Mouse (Mus musculus) neural tube, embryonic 15.5 days (tissue): ENCODE results near the gene Alkbh7. TPM values are rescaled to one million over a fixed set of nuclear protein-coding genes. Genes with fewer than 3 reads are reported as not detected.
A peak's percentile ranks its signal among the peaks of the same experiment; 100 is the strongest.

ENCODE experiments used
- ATAC-seq: fragments of 200-750 bp; cut with Nextera tagmentation; 2 replicates; pipeline ENCODE4 v1.8.0; 2017; ENCODE audit warnings: mild to moderate bottlenecking, moderate TSS enrichment, moderate library complexity; ENCODE audit not compliant: low FRiP score
- H3K27ac ChIP-seq: fragments of 300-500 bp; sonication (generic); replicated peaks from 2 replicates; pipeline ENCODE4 v1.5.1; 2015; ENCODE audit warnings: mild to moderate bottlenecking, inconsistent platforms
- H3K27me3 ChIP-seq: fragments of 300-500 bp; sonication (generic); replicated peaks from 2 replicates; pipeline ENCODE4 v1.6.1; 2015; ENCODE audit warnings: inconsistent platforms
- H3K36me3 ChIP-seq: fragments of 300-500 bp; sonication (generic); 2 replicates; pipeline ENCODE4 v1.6.1; 2015; ENCODE audit warnings: inconsistent platforms
- H3K4me1 ChIP-seq: fragments of 300-500 bp; sonication (generic); 2 replicates; pipeline ENCODE4 v1.6.1; 2015; ENCODE audit warnings: inconsistent platforms
- H3K4me2 ChIP-seq: fragments of 300-500 bp; sonication (generic); 2 replicates; pipeline ENCODE4 v1.6.1; 2015; ENCODE audit warnings: inconsistent platforms, mild to moderate bottlenecking, moderate library complexity
- H3K4me3 ChIP-seq: fragments of 300-500 bp; sonication (generic); replicated peaks from 2 replicates; pipeline ENCODE4 v1.5.1; 2015; ENCODE audit warnings: mild to moderate bottlenecking, inconsistent platforms
- H3K9ac ChIP-seq: fragments of 300-500 bp; sonication (generic); replicated peaks from 2 replicates; pipeline ENCODE4 v1.6.1; 2015; ENCODE audit warnings: mild to moderate bottlenecking, inconsistent platforms
- H3K9me3 ChIP-seq: fragments of 300-500 bp; sonication (generic); replicated peaks from 2 replicates; pipeline ENCODE4 v1.6.1; 2016; ENCODE audit warnings: inconsistent platforms
- WGBS: fragments of 180-500 bp; shearing (Covaris S2); methylation state at CpG from one replicate; pipeline ENCODE4 v1.1.7; 2015; ENCODE audit warnings: mixed read lengths; 5-methylcytosine and 5-hydroxymethylcytosine counted together
- polyA plus RNA-seq: library from polyadenylated mRNA; unstranded; fragments of >200 nt; fragmentation: Nextera tagmentation; extraction: Ambion mirVana; gene quantifications from 2 replicates; pipeline ENCODE4 v1.2.1, GENCODE M21; 2015

Alkbh7 gene
- polyA plus RNA-seq, 1 experiment from 2014 or later, result 59.4 TPM

GRCm38 (mm10) chr17:57010911-57011235 lies 13.7 kb downstream of the Alkbh7 start:
- H3K36me3 ChIP-seq, result peaks cover 34% of the 10 kb centered on the region
- no peaks in the 10 kb centered on the region for H3K9me3 ChIP-seq
- H3K4me3 ChIP-seq, result peak overlapping the region; percentile 83
- H3K4me1 ChIP-seq, result peaks cover 26% of the 10 kb centered on the region
- ATAC-seq, result peak; percentile 52
- H3K4me2 ChIP-seq, result peak overlapping the region; percentile 90
- H3K9ac ChIP-seq, result peak overlapping the region; percentile 77
- no peaks in the 10 kb centered on the region; the same call in 1 of the 2 replicates for H3K27me3 ChIP-seq
- H3K27ac ChIP-seq, result peak overlapping the region; percentile 84
- WGBS, result under 1% methylated on average over 19 of the region's 19 CpGs

- no peaks in the 10 kb centered on the region; the same call in 1 of the 2 replicates for H3K27me3 ChIP-seq
- peaks cover 28% of the 10 kb centered on the region for H3K36me3 ChIP-seq
- H3K27ac ChIP-seq, result peak within 1 kb of the TSS; percentile 98
- peak within 1 kb of the TSS; percentile 90 for H3K4me2 ChIP-seq
- H3K9me3 ChIP-seq, result no peaks in the 10 kb centered on the region
- ATAC-seq, result peak; percentile 94
- WGBS, result under 1% methylated on average over 51 of the region's 51 CpGs
- H3K9ac ChIP-seq, result peak within 1 kb of the TSS; percentile 84
- H3K4me3 ChIP-seq, result peak within 1 kb of the TSS; percentile 83
- H3K4me1 ChIP-seq, result peaks cover 26% of the 10 kb centered on the region
Observed at GRCm38 (mm10) chr17:57011236-57012141, 14.3 kb downstream of the Alkbh7 start, which contains the start of the genes Gtf2f1 and Gm17949. Gene Gtf2f1 (minus strand): TSS chr17:57011288. Gene Gm17949 (plus strand): TSS chr17:57011469.

GRCm38 (mm10) chr17:57012245-57012795 lies 15.2 kb downstream of the Alkbh7 start:
- 76% methylated on average over 13 of the region's 13 CpGs for WGBS
- Histone ChIP-seq H3K4me2 (peak overlapping the region; percentile 88), H3K4me3 (peak overlapping the region; percentile 83), H3K27me3 (no peaks in the 10 kb centered on the region; the same call in 1 of the 2 replicates), H3K36me3 (peaks cover 20% of the 10 kb centered on the region), H3K27ac (peak overlapping the region; percentile 98), H3K9ac (peak overlapping the region; percentile 84), H3K9me3 (no peaks in the 10 kb centered on the region), H3K4me1 (peaks cover 26% of the 10 kb centered on the region)
- ATAC-seq, result peak; percentile 1; the same call in 1 of the 2 replicates

- no peaks in the 10 kb centered on the region for H3K27me3 ChIP-seq
- H3K4me3 ChIP-seq, result no peak overlapping the region
- H3K36me3 ChIP-seq, result peaks cover 51% of the 10 kb centered on the region
- ATAC-seq, result no peak
- H3K4me1 ChIP-seq, result no peaks in the 10 kb centered on the region
- no peak overlapping the region for H3K9ac ChIP-seq
- no peaks in the 10 kb centered on the region for H3K9me3 ChIP-seq
- no peak overlapping the region for H3K27ac ChIP-seq
- H3K4me2 ChIP-seq, result no peak overlapping the region
- 87% methylated on average over 2 of the region's 2 CpGs for WGBS
Observed at GRCm38 (mm10) chr17:57019693-57020092, 22.6 kb downstream of the Alkbh7 start.

GRCm38 (mm10) chr17:57020960-57021359 lies 23.8 kb downstream of the Alkbh7 start:
- no peaks in the 10 kb centered on the region for H3K9me3 ChIP-seq
- no peak overlapping the region for H3K9ac ChIP-seq
- H3K36me3 ChIP-seq, result peaks cover 64% of the 10 kb centered on the region
- no peak overlapping the region for H3K4me2 ChIP-seq
- no peak for ATAC-seq
- H3K4me1 ChIP-seq, result no peaks in the 10 kb centered on the region
- H3K27me3 ChIP-seq, result no peaks in the 10 kb centered on the region
- H3K4me3 ChIP-seq, result no peak overlapping the region
- 94% methylated on average over 5 of the region's 5 CpGs for WGBS
- H3K27ac ChIP-seq, result no peak overlapping the region

- H3K27me3 ChIP-seq, result no peaks in the 10 kb centered on the region
- peaks cover 58% of the 10 kb centered on the region for H3K36me3 ChIP-seq
- H3K4me2 ChIP-seq, result no peak overlapping the region
- ATAC-seq, result no peak
- 90% methylated on average over 4 of the region's 4 CpGs for WGBS
- no peak overlapping the region for H3K27ac ChIP-seq
- H3K4me3 ChIP-seq, result no peak overlapping the region
- no peak overlapping the region for H3K9ac ChIP-seq
- peaks cover 23% of the 10 kb centered on the region for H3K4me1 ChIP-seq
- no peaks in the 10 kb centered on the region for H3K9me3 ChIP-seq
Observed at GRCm38 (mm10) chr17:57027471-57027870, 30.3 kb downstream of the Alkbh7 start.

- ATAC-seq, result no peak
- Histone ChIP-seq H3K27me3 (no peaks in the 10 kb centered on the region), H3K4me2 (peak overlapping the region; percentile 86), H3K4me3 (peak overlapping the region; percentile 64), H3K9ac (peak overlapping the region; percentile 93), H3K4me1 (peaks cover 28% of the 10 kb centered on the region), H3K27ac (peak overlapping the region; percentile 91; the same call in 1 of the 2 replicates), H3K9me3 (no peaks in the 10 kb centered on the region), H3K36me3 (peaks cover 36% of the 10 kb centered on the region)
- 38% methylated on average over 8 of the region's 8 CpGs for WGBS
Observed at GRCm38 (mm10) chr17:57029691-57030090, 32.6 kb downstream of the Alkbh7 start.

- Histone ChIP-seq H3K27ac (peak within 1 kb of the TSS; percentile 91), H3K9ac (peak within 1 kb of the TSS; percentile 93), H3K4me1 (peaks cover 28% of the 10 kb centered on the region), H3K27me3 (no peaks in the 10 kb centered on the region), H3K9me3 (no peaks in the 10 kb centered on the region), H3K36me3 (peaks cover 22% of the 10 kb centered on the region), H3K4me3 (peak within 1 kb of the TSS; percentile 64), H3K4me2 (peak within 1 kb of the TSS; percentile 86)
- 1% methylated on average over 91 of the region's 99 CpGs for WGBS
- ATAC-seq, result peak; percentile 3; the same call in 1 of the 2 replicates
Observed at GRCm38 (mm10) chr17:57030931-57031660, 34.0 kb downstream of the Alkbh7 start, which contains the start of gene Khsrp. Gene Khsrp (minus strand): TSS chr17:57031522.

GRCm38 (mm10) chr17:57031661-57032420 lies 34.7 kb downstream of the Alkbh7 start:
- peak overlapping the region; percentile 76 for H3K4me2 ChIP-seq
- ATAC-seq, result peak; percentile 97
- WGBS, result under 1% methylated on average over 38 of the region's 38 CpGs
- peak overlapping the region; percentile 52 for H3K9ac ChIP-seq
- no peaks in the 10 kb centered on the region for H3K9me3 ChIP-seq
- peaks cover 28% of the 10 kb centered on the region for H3K4me1 ChIP-seq
- peak overlapping the region; percentile 64 for H3K4me3 ChIP-seq
- H3K27me3 ChIP-seq, result no peaks in the 10 kb centered on the region
- peaks cover 14% of the 10 kb centered on the region for H3K36me3 ChIP-seq
- peak overlapping the region; percentile 86 for H3K27ac ChIP-seq

GRCm38 (mm10) chr17:57032854-57033253 lies 35.7 kb downstream of the Alkbh7 start:
- peaks cover 28% of the 10 kb centered on the region for H3K4me1 ChIP-seq
- no peak for ATAC-seq
- H3K9me3 ChIP-seq, result no peaks in the 10 kb centered on the region
- H3K27ac ChIP-seq, result peak overlapping the region; percentile 86; the same call in 1 of the 2 replicates
- 87% methylated on average over 4 of the region's 4 CpGs for WGBS
- peaks cover 4% of the 10 kb centered on the region for H3K36me3 ChIP-seq
- H3K27me3 ChIP-seq, result no peaks in the 10 kb centered on the region
- H3K4me2 ChIP-seq, result peak overlapping the region; percentile 76
- 0 out of 2 replicates have a peak overlapping the region, but pooled peaks have one; percentile 52 for H3K9ac ChIP-seq
- H3K4me3 ChIP-seq, result no peak overlapping the region
